Mouse (Mus musculus): ENCODE data around the gene Ugt1a2. TPM values are rescaled to one million over a fixed set of nuclear protein-coding genes. Genes with fewer than 3 reads are reported as not detected.

Ugt1a2 gene
- total RNA-seq, 2 experiments from 2014 or later, result not detected

Other genes starting within 250 kb of the Ugt1a2 start
- 2.7 and 3.8 TPM in 2 replicates for gene Usp40, start 192.1 kb upstream of the Ugt1a2 start, total RNA-seq (2015; ENCODE audit: low replicate concordance)
- gene Usp40, start 192.1 kb upstream of the Ugt1a2 start, total RNA-seq (2017; ENCODE audit: low replicate concordance), result 2.6 and 7.4 TPM in 2 replicates
- not detected in 2 replicates for gene Ugt1a10, start 145.2 kb upstream of the Ugt1a2 start, total RNA-seq (2015; ENCODE audit: low replicate concordance)
- gene Ugt1a10, start 145.2 kb upstream of the Ugt1a2 start, total RNA-seq (2017; ENCODE audit: low replicate concordance), result not detected in 2 replicates
- gene Ugt1a9, start 129.8 kb upstream of the Ugt1a2 start, total RNA-seq (2015; ENCODE audit: low replicate concordance), result not detected in 2 replicates
- gene Ugt1a9, start 129.8 kb upstream of the Ugt1a2 start, total RNA-seq (2017; ENCODE audit: low replicate concordance), result 2.4 TPM in 1 of 2 replicates, not detected in the other
- gene Ugt1a8, start 112.8 kb upstream of the Ugt1a2 start, total RNA-seq (2015; ENCODE audit: low replicate concordance), result not detected in 2 replicates
- not detected in 2 replicates for gene Ugt1a8, start 112.8 kb upstream of the Ugt1a2 start, total RNA-seq (2017; ENCODE audit: low replicate concordance)
- gene Ugt1a7c, start 105.5 kb upstream of the Ugt1a2 start, total RNA-seq (2015; ENCODE audit: low replicate concordance), result 7.1 and 15.5 TPM in 2 replicates
- 9.9 and 11.0 TPM in 2 replicates for gene Ugt1a7c, start 105.5 kb upstream of the Ugt1a2 start, total RNA-seq (2017; ENCODE audit: low replicate concordance)
- not detected in 2 replicates for gene Ugt1a6b, start 97.3 kb upstream of the Ugt1a2 start, total RNA-seq (2015; ENCODE audit: low replicate concordance)
- gene Ugt1a6b, start 97.3 kb upstream of the Ugt1a2 start, total RNA-seq (2017; ENCODE audit: low replicate concordance), result not detected in 2 replicates
- gene Ugt1a6a, start 65.8 kb upstream of the Ugt1a2 start, total RNA-seq (2015; ENCODE audit: low replicate concordance), result 1.3 TPM in 1 of 2 replicates, not detected in the other
- gene Ugt1a6a, start 65.8 kb upstream of the Ugt1a2 start, total RNA-seq (2017; ENCODE audit: low replicate concordance), result 0.70 and 2.3 TPM in 2 replicates
- gene Ugt1a5, start 34.6 kb upstream of the Ugt1a2 start, total RNA-seq (2015; ENCODE audit: low replicate concordance), result not detected in 2 replicates
- not detected in 2 replicates for gene Ugt1a5, start 34.6 kb upstream of the Ugt1a2 start, total RNA-seq (2017; ENCODE audit: low replicate concordance)
- 5.6 and 20.9 TPM in 2 replicates for gene Dnajb3, start 5.2 kb downstream of the Ugt1a2 start, total RNA-seq (2015; ENCODE audit: low replicate concordance)
- gene Dnajb3, start 5.2 kb downstream of the Ugt1a2 start, total RNA-seq (2017; ENCODE audit: low replicate concordance), result 5.4 and 9.1 TPM in 2 replicates
- gene Ugt1a1, start 11.4 kb downstream of the Ugt1a2 start, total RNA-seq (2015; ENCODE audit: low replicate concordance), result not detected in 2 replicates
- gene Ugt1a1, start 11.4 kb downstream of the Ugt1a2 start, total RNA-seq (2017; ENCODE audit: low replicate concordance), result 0.70 and 1.0 TPM in 2 replicates
- 1.7 TPM in 1 of 2 replicates, not detected in the other for gene Mroh2a, start 26.4 kb downstream of the Ugt1a2 start, total RNA-seq (2015; ENCODE audit: low replicate concordance)
- gene Mroh2a, start 26.4 kb downstream of the Ugt1a2 start, total RNA-seq (2017; ENCODE audit: low replicate concordance), result 0.17 and 0.70 TPM in 2 replicates
- gene Hjurp, start 77.0 kb downstream of the Ugt1a2 start, total RNA-seq (2015; ENCODE audit: low replicate concordance), result 66.9 and 89.5 TPM in 2 replicates
- 110 and 133 TPM in 2 replicates for gene Hjurp, start 77.0 kb downstream of the Ugt1a2 start, total RNA-seq (2017; ENCODE audit: low replicate concordance)
- gene Trpm8, start 77.1 kb downstream of the Ugt1a2 start, total RNA-seq (2015; ENCODE audit: low replicate concordance), result not detected in 2 replicates
- gene Trpm8, start 77.1 kb downstream of the Ugt1a2 start, total RNA-seq (2017; ENCODE audit: low replicate concordance), result not detected in 2 replicates
- not detected in 2 replicates for gene Spp2, start 206.4 kb downstream of the Ugt1a2 start, total RNA-seq (2015; ENCODE audit: low replicate concordance)
- not detected in 2 replicates for gene Spp2, start 206.4 kb downstream of the Ugt1a2 start, total RNA-seq (2017; ENCODE audit: low replicate concordance)

All from erythroblast, adult 5-6 weeks (primary cell).